Mouse (Mus musculus) spleen, adult 2 months (tissue): ENCODE measurements around the gene Tmprss9. TPM values are rescaled to one million over a fixed set of nuclear protein-coding genes. Genes with fewer than 3 reads are reported as not detected.

Experiments used
- DNase-seq, 2 experiments: peaks; one replicate each; pipeline versions ENCODE4 v3.0.0 to v3.0.0-alpha.2; 2012 to 2021; ENCODE audit warnings: low spot score in 2 of 2, low read depth in 1 of 2
- H3K27ac ChIP-seq: fragments of 200-500 bp; 2 replicates; pipeline ENCODE4 v1.5.1; 2012; ENCODE audit warnings: low read length, inconsistent platforms; ENCODE audit not compliant: insufficient read depth
- H3K27me3 ChIP-seq: fragments of 200-500 bp; 2 replicates; pipeline ENCODE4 v1.6.1; 2012; ENCODE audit warnings: mild to moderate bottlenecking, moderate library complexity, low read length, inconsistent platforms; ENCODE audit not compliant: control insufficient read depth, insufficient read depth
- H3K36me3 ChIP-seq: fragments of 200-500 bp; 2 replicates; pipeline ENCODE4 v1.6.1; 2012; ENCODE audit warnings: mild to moderate bottlenecking, low read length, inconsistent platforms; ENCODE audit not compliant: control insufficient read depth, insufficient read depth
- H3K4me1 ChIP-seq: fragments of 200-500 bp; 2 replicates; pipeline ENCODE4 v1.6.1; 2011; ENCODE audit warnings: inconsistent platforms; ENCODE audit not compliant: control insufficient read depth, insufficient read depth, insufficient read length
- H3K4me3 ChIP-seq: fragments of 200-500 bp; 2 replicates; pipeline ENCODE4 v1.5.1; 2011; ENCODE audit warnings: mild to moderate bottlenecking, inconsistent platforms; ENCODE audit not compliant: insufficient read depth, insufficient read length; ENCODE audit errors: extremely low read depth
- CTCF ChIP-seq: fragments of 200-500 bp; IDR thresholded peaks from 2 replicates; pipeline ENCODE4 v1.5.1; 2011; ENCODE audit warnings: mild to moderate bottlenecking, inconsistent platforms; ENCODE audit not compliant: insufficient read depth, insufficient read length, insufficient replicate concordance; ENCODE audit errors: extremely low read depth
- POLR2A ChIP-seq: fragments of 200-500 bp; IDR thresholded peaks from 2 replicates; pipeline ENCODE4 v1.6.1; 2011; ENCODE audit warnings: low read depth, low read length, inconsistent platforms
- WGBS: fragments of 180-500 bp; shearing (Covaris S2); methylation state at CpG from one replicate; pipeline ENCODE4 v1.1.7; 2018; 5-methylcytosine and 5-hydroxymethylcytosine counted together
- polyA plus RNA-seq: library from polyadenylated mRNA; depleted of rRNA; stranded (reverse); fragments of >200 nt; gene quantifications from 2 replicates; pipeline ENCODE4 v1.2.3, GENCODE M21; 2012

Tmprss9 gene
- polyA plus RNA-seq, 1 experiment, result 0.09 TPM

GRCm38 (mm10) chr10:80921923-80922322, 50.3 kb downstream of the Tmprss9 start:
- no peaks in the 10 kb centered on the region for H3K36me3 ChIP-seq
- 13% methylated on average over 16 of the region's 16 CpGs for WGBS
- no peak for DNase-seq
- H3K4me3 ChIP-seq, result no peak overlapping the region; the same call in 1 of the 2 replicates
- H3K4me1 ChIP-seq, result peaks cover 3% of the 10 kb centered on the region; the same call in 1 of the 2 replicates
- no peak for TF ChIP-seq CTCF
- TF ChIP-seq POLR2A, result no peak
- H3K27ac ChIP-seq, result no peak overlapping the region
- H3K27me3 ChIP-seq, result no peaks in the 10 kb centered on the region

- WGBS, result 73% methylated on average over 3 of the region's 3 CpGs
- Histone ChIP-seq H3K4me1 (no peaks in the 10 kb centered on the region), H3K27me3 (no peaks in the 10 kb centered on the region), H3K27ac (no peak overlapping the region), H3K36me3 (no peaks in the 10 kb centered on the region), H3K4me3 (no peak overlapping the region)
- DNase-seq, result no peak
- TF ChIP-seq POLR2A, result no peak
- no peak for TF ChIP-seq CTCF
Observed at GRCm38 (mm10) chr10:80925472-80925871, 53.8 kb downstream of the Tmprss9 start.

- Histone ChIP-seq H3K27me3 (no peaks in the 10 kb centered on the region), H3K4me3 (peak overlapping the region; percentile 52), H3K36me3 (0 out of 2 replicates have a peak, but pooled peaks cover 2% of the 10 kb centered on the region), H3K27ac (peak overlapping the region; percentile 66), H3K4me1 (peaks cover 23% of the 10 kb centered on the region)
- peak; percentile 75 to 83 for DNase-seq
- TF ChIP-seq POLR2A, result no peak
- TF ChIP-seq CTCF, result peak; percentile 93
- WGBS, result under 1% methylated on average over 48 of the region's 48 CpGs
Observed at GRCm38 (mm10) chr10:80928586-80929298, 57.1 kb downstream of the Tmprss9 start.

- Histone ChIP-seq H3K27me3 (no peaks in the 10 kb centered on the region), H3K36me3 (0 out of 2 replicates have a peak, but pooled peaks cover 2% of the 10 kb centered on the region), H3K27ac (peak within 1 kb of the TSS; percentile 79), H3K4me3 (peak within 1 kb of the TSS; percentile 70), H3K4me1 (peaks cover 25% of the 10 kb centered on the region)
- peak; percentile 98 to 99 for DNase-seq
- TF ChIP-seq POLR2A (peak; percentile 99), CTCF (no peak)
- WGBS, result under 1% methylated on average over 56 of the region's 56 CpGs
Observed at GRCm38 (mm10) chr10:80929299-80930226, 57.9 kb downstream of the Tmprss9 start, which contains the start of gene Gadd45b. Gene Gadd45b, plus strand, starts transcription at chr10:80930073.

- Histone ChIP-seq H3K4me1 (peaks cover 25% of the 10 kb centered on the region), H3K36me3 (0 out of 2 replicates have a peak, but pooled peaks cover 2% of the 10 kb centered on the region), H3K4me3 (peak overlapping the region; percentile 70), H3K27me3 (no peaks in the 10 kb centered on the region), H3K27ac (peak overlapping the region; percentile 79)
- DNase-seq, result peak; percentile 31 to 51
- under 1% methylated on average over 45 of the region's 45 CpGs for WGBS
- TF ChIP-seq POLR2A (no peak), CTCF (no peak)
Observed at GRCm38 (mm10) chr10:80930361-80931152, 58.9 kb downstream of the Tmprss9 start.

GRCm38 (mm10) chr10:80931153-80931671, 59.6 kb downstream of the Tmprss9 start:
- Histone ChIP-seq H3K27me3 (no peaks in the 10 kb centered on the region), H3K36me3 (0 out of 2 replicates have a peak, but pooled peaks cover 2% of the 10 kb centered on the region), H3K4me1 (peaks cover 31% of the 10 kb centered on the region), H3K4me3 (peak overlapping the region; percentile 70; the same call in 1 of the 2 replicates), H3K27ac (0 out of 2 replicates have a peak overlapping the region, but pooled peaks have one; percentile 7)
- no peak for TF ChIP-seq CTCF
- TF ChIP-seq POLR2A, result no peak
- no peak for DNase-seq
- 11% methylated on average over 14 of the region's 14 CpGs for WGBS
